Mouse (Mus musculus): ENCODE results near the gene Slc41a3.
A peak's percentile ranks its signal among the peaks of the same experiment; 100 is the strongest.
"Not testable (repeated sequence)": the region's sequence is repeated elsewhere in the genome, so short reads cannot be mapped to it uniquely, and the experiment has no call there.

Gene Slc41a3

GRCm38 (mm10) chr6:90624184-90624583 lies 19.7 kb downstream of the Slc41a3 start:
- no peak for ATAC-seq (ENCODE audit: low TSS enrichment)

- no peak for ATAC-seq (ENCODE audit: low TSS enrichment)
Observed at GRCm38 (mm10) chr6:90624733-90625132, 20.2 kb downstream of the Slc41a3 start.

- ATAC-seq (ENCODE audit: low TSS enrichment): no peak
Observed at GRCm38 (mm10) chr6:90625207-90625994, 20.9 kb downstream of the Slc41a3 start.

GRCm38 (mm10) chr6:90627556-90627955 lies 23.0 kb downstream of the Slc41a3 start:
- ATAC-seq (ENCODE audit: low TSS enrichment): no peak

GRCm38 (mm10) chr6:90629506-90629905 lies 25.0 kb downstream of the Slc41a3 start:
- no peak for ATAC-seq (ENCODE audit: low TSS enrichment)

GRCm38 (mm10) chr6:90630427-90630826 lies 25.9 kb downstream of the Slc41a3 start:
- ATAC-seq (ENCODE audit: low TSS enrichment): no peak

GRCm38 (mm10) chr6:90632526-90632925 lies 28.0 kb downstream of the Slc41a3 start:
- ATAC-seq (ENCODE audit: low TSS enrichment): not testable (repeated sequence)

GRCm38 (mm10) chr6:90635081-90635480 lies 30.6 kb downstream of the Slc41a3 start:
- ATAC-seq (ENCODE audit: low TSS enrichment): no peak

GRCm38 (mm10) chr6:90635611-90636010 lies 31.1 kb downstream of the Slc41a3 start:
- ATAC-seq (ENCODE audit: low TSS enrichment): no peak

- ATAC-seq (ENCODE audit: low TSS enrichment): no peak
Observed at GRCm38 (mm10) chr6:90643057-90643456, 38.5 kb downstream of the Slc41a3 start.

- no peak for ATAC-seq (ENCODE audit: low TSS enrichment)
Observed at GRCm38 (mm10) chr6:90644965-90645364, 40.4 kb downstream of the Slc41a3 start.

- no peak for ATAC-seq (ENCODE audit: low TSS enrichment)
Observed at GRCm38 (mm10) chr6:90648391-90648790, 43.9 kb downstream of the Slc41a3 start.

GRCm38 (mm10) chr6:90649279-90649678 lies 44.8 kb downstream of the Slc41a3 start:
- no peak for ATAC-seq (ENCODE audit: low TSS enrichment)

- no peak for ATAC-seq (ENCODE audit: low TSS enrichment)
Observed at GRCm38 (mm10) chr6:90650634-90651033, 46.1 kb downstream of the Slc41a3 start.

- ATAC-seq (ENCODE audit: low TSS enrichment): 0 out of 2 replicates have a peak, but pooled peaks have one; percentile 38
Observed at GRCm38 (mm10) chr6:90653736-90654135, 49.2 kb downstream of the Slc41a3 start.

- ATAC-seq (ENCODE audit: low TSS enrichment): not testable (repeated sequence)
Observed at GRCm38 (mm10) chr6:90656344-90656850, 51.9 kb downstream of the Slc41a3 start.

- no peak for ATAC-seq (ENCODE audit: low TSS enrichment)
Observed at GRCm38 (mm10) chr6:90659913-90660312, 55.4 kb downstream of the Slc41a3 start.

GRCm38 (mm10) chr6:90660398-90661028 lies 56.0 kb downstream of the Slc41a3 start:
- no peak for ATAC-seq (ENCODE audit: low TSS enrichment)

- ATAC-seq (ENCODE audit: low TSS enrichment): no peak
Observed at GRCm38 (mm10) chr6:90661029-90661399, 56.5 kb downstream of the Slc41a3 start.

- no peak for ATAC-seq (ENCODE audit: low TSS enrichment)
Observed at GRCm38 (mm10) chr6:90662148-90662547, 57.6 kb downstream of the Slc41a3 start.

GRCm38 (mm10) chr6:90663736-90664135 lies 59.2 kb downstream of the Slc41a3 start:
- ATAC-seq (ENCODE audit: low TSS enrichment): no peak

- ATAC-seq (ENCODE audit: low TSS enrichment): no peak
Observed at GRCm38 (mm10) chr6:90668693-90669092, 64.2 kb downstream of the Slc41a3 start.

GRCm38 (mm10) chr6:90678759-90679158 lies 74.2 kb downstream of the Slc41a3 start:
- no peak for ATAC-seq (ENCODE audit: low TSS enrichment)
